Mouse (Mus musculus): ENCODE results near the gene Nap1l1. TPM values are rescaled to one million over a fixed set of nuclear protein-coding genes. Genes with fewer than 3 reads are reported as not detected.

Nap1l1 gene
- total RNA-seq (2023), result 100 to 1,000 TPM; 155 to 174 TPM

DNA sequence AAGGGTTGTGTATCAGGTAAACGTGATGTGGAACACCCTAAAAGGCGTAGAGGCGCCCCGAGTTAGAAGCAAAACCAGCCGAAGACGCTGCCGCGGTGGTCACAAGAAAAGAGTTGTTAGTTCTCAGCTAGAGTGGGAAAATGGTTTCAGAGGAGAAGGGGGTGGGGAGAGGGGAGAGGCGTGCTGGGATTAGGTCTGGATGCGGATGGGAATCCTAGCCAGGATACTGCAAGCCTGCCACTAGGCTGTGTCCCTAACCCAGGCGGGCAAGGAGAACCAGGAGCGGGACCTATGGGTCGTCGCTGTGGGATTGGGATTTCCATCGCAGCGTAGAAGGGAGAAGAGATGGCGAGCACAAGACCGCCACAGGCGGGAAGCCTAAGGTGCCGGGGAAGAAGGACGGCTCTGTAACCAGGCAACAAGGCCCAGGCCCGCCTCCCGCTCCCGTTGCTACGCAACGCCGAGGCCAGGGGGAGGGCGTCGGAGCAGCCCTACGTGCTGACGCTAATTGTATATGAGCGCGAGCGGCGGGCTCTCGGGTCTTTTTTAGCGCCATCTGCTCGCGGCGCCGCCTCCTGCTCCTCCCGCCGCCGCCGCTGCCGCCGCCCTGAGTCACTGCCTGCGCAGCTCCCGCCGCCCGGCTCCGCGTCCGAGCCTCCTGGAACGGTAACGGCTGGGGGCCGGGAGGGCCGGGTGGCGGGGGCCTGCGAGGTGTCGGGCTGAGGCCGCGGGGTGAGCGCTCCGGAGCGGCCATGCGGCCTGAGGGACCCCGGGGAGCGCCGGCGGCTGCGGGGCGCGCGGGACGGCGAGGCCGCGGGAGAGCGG lies at the start of gene Nap1l1:
TSS of gene Nap1l1 (plus strand) at position 538 of the 825 bp plus-strand sequence.

DNA sequence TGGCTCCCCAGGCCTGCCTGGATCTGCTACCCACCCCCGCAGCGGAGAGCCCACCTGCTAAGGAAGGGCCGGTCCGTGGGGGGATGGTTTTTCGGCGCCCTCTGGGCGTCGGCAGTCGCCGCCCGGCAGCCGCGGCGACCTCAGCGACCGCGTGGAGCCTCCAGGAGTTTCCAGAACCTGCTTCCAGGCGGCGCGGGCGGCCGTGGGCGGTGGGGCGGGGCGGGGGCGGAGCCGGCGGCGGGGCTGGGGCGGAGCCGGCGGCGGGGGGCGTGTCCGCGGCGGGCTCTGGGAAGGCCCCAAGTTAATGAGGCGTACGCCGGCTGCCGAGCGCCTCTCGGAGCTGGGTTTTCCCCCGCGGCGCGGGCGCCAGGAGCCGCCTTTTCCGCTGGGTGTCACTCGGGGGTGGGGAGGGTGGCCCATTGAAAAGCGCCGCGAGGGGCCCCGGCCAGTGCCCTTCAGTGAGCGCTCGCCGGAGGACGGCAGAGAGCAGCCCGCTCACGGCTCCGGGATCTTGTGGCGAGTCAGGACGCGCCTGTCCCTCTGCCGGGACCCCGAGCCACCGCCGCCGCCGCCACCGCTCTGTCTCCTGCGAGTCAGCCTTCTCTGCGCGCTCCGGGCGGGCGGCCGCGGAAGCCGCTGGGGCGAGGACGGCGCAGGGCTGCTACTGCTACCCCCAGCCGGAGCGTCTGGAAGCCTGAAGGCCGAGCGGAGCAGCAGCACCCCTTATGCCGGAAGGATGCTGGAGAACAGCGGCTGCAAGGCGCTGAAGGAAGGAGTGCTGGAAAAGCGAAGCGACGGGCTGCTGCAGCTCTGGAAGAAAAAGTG lies 33.3 kb downstream of the Nap1l1 start, which contains the start of gene Phlda1:
TSS of gene Phlda1 (plus strand) at position 186 of the 825 bp plus-strand sequence.

Other genes with a start within 250 kb of the Nap1l1 start
- gene Bbs10, start 174.5 kb upstream of the Nap1l1 start, total RNA-seq (2023), result 1 to 10 TPM in 1 of 2 experiments, under 1 TPM in 1; 0.58 to 1.5 TPM
- 10 to 100 TPM; 75.2 to 97.8 TPM for gene Phlda1, start 33.1 kb downstream of the Nap1l1 start, total RNA-seq (2023)